Mouse (Mus musculus) olfactory bulb, adult 2 months (tissue): ENCODE data around the gene Pex11a. TPM values are rescaled to one million over a fixed set of nuclear protein-coding genes. Genes with fewer than 3 reads are reported as not detected.

ENCODE experiments used
- H3K27ac ChIP-seq: fragments of 200-500 bp; 2 replicates; pipeline ENCODE4 v1.5.1; 2012; ENCODE audit warnings: low read depth, low read length; ENCODE audit not compliant: insufficient read depth
- H3K4me1 ChIP-seq: fragments of 200-500 bp; 2 replicates; pipeline ENCODE4 v1.6.1; 2012; ENCODE audit warnings: low read length; ENCODE audit not compliant: control insufficient read depth, insufficient read depth
- H3K4me3 ChIP-seq: fragments of 200-500 bp; 2 replicates; pipeline ENCODE4 v1.5.1; 2012; ENCODE audit warnings: mild to moderate bottlenecking, low read depth, low read length, moderate library complexity; ENCODE audit not compliant: insufficient read depth
- CTCF ChIP-seq: fragments of 200-500 bp; IDR thresholded peaks from 2 replicates; pipeline ENCODE4 v1.5.1; 2012; ENCODE audit warnings: low read depth, mild to moderate bottlenecking, low read length, moderate library complexity; ENCODE audit not compliant: insufficient read depth
- POLR2A ChIP-seq: fragments of 200-500 bp; IDR thresholded peaks from 2 replicates; pipeline ENCODE4 v1.6.1; 2012; ENCODE audit warnings: mild to moderate bottlenecking, low read depth, low read length, moderate library complexity; ENCODE audit not compliant: insufficient read depth
- WGBS: fragments of 180-500 bp; shearing (Covaris S2); methylation state at CpG from one replicate; pipeline ENCODE4 v1.1.7; 2018; 5-methylcytosine and 5-hydroxymethylcytosine counted together
- polyA plus RNA-seq: library from polyadenylated mRNA; stranded (reverse); fragments of >200 nt; gene quantifications from 2 replicates; pipeline ENCODE4 v1.2.4, GENCODE M21; 2012; ENCODE audit warnings: low replicate concordance; ENCODE audit not compliant: missing spikeins, insufficient read depth, insufficient read length

Gene Pex11a
- polyA plus RNA-seq, 1 experiment, result not detected

DNA sequence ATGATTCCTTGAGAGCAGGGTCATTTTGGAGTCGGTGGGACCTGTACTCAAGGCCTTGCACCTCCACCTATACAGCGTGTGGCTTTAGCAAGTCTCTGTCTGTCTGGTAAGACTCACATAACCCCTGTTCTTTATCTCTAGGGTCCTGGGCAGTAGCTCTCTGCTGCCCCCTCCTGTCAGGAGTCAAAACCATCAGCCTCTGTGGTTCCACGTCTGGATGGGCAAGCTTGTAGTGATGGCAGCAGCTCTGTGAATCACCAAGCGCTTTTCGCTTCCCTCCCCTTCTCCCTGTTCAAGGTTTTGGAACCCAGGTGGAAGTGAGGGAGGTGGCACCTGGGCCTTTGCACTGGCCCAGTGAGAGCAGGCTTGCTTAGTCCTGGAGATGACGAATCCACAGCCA lies 14.7 kb downstream of the Pex11a start:
- no peak overlapping the region for H3K4me3 ChIP-seq
- H3K4me1 ChIP-seq, result no peaks in the 10 kb centered on the region
- 44% methylated on average over 6 of the region's 6 CpGs for WGBS
- TF ChIP-seq CTCF (0 out of 2 replicates have a peak, but pooled peaks have one; percentile 11), POLR2A (no peak)
- no peak overlapping the region for H3K27ac ChIP-seq

DNA sequence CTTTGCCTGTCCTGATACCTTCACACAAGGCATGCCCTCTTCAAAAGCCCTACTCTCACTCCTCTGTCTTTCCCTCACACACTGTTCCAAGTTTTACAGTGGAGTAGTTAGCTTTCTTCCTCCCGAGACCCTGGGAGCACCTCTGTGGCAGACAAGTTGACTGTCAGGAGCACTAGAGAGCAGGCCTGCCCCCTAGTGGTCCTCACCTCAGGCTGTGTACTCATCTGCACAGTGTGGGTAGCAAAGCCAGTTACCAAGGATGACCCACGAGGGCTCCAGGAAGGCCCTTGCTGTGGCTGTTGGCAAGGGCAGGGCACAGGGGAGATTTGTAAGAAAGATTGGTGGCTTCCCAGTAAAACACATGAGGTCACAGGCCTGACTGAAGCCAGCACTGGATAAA lies 15.8 kb downstream of the Pex11a start:
- TF ChIP-seq CTCF (no peak), POLR2A (no peak)
- H3K27ac ChIP-seq, result no peak overlapping the region
- H3K4me1 ChIP-seq, result no peaks in the 10 kb centered on the region
- no peak overlapping the region for H3K4me3 ChIP-seq
- 19% methylated on average over 2 of the region's 2 CpGs for WGBS

DNA sequence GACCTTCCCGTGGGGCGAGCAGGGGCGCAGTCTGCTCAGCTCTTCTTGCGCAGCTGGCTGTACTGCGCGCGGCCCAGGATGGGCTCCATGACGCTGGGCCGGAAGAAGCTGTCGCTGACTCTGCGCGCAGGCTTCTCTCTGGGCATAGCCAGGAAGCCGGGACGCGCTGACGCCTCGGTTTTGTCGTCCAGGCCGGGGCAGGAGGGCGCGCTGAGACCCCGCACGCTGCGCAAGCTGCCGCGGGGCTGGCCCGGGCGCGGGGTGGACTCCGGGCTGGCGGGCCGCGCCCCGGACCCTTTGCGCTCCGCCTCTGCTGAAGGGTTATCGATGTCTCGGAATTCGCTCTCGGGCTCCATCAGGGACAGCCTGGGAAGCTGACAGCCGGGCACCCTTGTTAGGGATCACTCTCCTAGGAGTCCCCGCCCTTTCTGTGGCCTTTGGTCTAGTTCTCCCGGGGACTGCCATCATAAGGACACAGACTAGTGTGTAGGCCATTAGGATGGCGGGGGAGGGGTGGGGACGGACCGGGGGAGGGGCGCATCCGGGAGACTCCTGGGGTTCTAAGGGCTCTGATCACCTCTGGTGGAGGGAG lies 21.4 kb downstream of the Pex11a start:
- peaks cover 9% of the 10 kb centered on the region; the same call in 1 of the 2 replicates for H3K4me1 ChIP-seq
- TF ChIP-seq CTCF (no peak), POLR2A (peak; percentile 25; the same call in 1 of the 2 replicates)
- H3K27ac ChIP-seq, result peak overlapping the region; percentile 0; the same call in 1 of the 2 replicates
- WGBS, result under 1% methylated on average over 48 of the region's 48 CpGs
- H3K4me3 ChIP-seq, result peak overlapping the region; percentile 69

DNA sequence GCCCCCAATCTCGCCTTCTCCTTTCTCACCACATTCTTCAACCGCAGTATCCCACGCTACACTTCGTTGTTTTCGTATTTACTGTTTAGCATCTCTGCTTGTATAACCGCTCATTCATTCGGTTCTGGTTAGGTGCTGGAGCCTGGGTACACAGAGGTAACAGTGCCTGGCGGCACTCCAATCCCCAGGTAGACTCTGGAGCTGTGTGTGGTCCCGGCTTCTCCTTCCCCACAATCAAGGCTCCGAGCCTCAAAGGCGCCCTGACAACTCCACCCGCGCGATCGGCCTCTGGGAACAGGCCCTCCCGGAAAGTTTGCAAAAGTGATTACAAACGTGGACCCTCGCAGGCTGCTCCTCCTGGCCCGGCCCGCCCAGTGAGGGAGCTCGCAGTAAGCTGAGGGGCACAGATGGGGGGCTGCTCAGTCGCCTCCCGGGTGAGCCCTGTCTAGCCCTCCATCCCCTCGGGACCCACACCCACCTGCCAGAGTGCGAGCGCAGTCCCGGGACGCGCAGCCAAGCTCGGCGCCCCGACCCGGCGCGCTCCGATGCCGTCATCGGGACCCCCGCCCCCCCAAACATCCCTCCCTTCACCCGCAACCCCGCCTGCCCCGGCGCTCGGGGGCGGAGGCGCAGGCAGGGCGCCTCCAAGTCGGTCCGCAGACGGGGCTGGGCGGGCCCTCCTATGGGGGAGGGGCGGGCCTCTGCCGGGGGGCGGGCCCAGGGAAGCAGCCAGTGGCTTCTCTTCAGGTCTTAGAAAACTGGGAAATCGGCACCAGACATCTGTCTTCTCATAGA lies 27.5 kb downstream of the Pex11a start, which contains the start of gene Kif7:
Kif7 (minus strand) TSS at position 534 of the 795 bp plus-strand sequence.
- TF ChIP-seq CTCF (no peak), POLR2A (no peak)
- 1% methylated on average over 54 of the region's 55 CpGs for WGBS
- Histone ChIP-seq H3K4me1 (peaks cover 25% of the 10 kb centered on the region), H3K4me3 (peak within 1 kb of the TSS; percentile 80), H3K27ac (no peak within 1 kb of the TSS)

DNA sequence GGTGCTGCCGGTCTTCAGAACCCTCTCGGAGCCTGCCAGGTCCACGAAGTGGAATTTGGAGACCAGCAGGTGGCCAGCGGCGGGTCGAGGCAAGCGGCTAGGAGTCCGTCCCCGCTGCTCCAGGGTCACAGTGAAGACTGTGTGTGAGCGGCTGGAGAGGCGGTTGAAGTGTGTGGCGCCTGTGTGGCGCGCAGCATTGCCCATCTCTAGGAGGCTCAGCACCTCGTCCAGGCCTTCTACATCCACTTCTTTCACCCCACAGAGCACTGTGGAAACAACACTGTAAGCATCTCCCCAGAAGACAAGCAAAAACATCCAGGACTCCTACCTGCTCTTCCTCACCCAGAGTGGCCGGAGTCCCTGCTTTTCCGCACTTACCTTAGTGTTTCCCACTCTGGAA lies 32.1 kb downstream of the Pex11a start:
- H3K27ac ChIP-seq, result peak overlapping the region; percentile 46; the same call in 1 of the 2 replicates
- 43% methylated on average over 17 of the region's 17 CpGs for WGBS

DNA sequence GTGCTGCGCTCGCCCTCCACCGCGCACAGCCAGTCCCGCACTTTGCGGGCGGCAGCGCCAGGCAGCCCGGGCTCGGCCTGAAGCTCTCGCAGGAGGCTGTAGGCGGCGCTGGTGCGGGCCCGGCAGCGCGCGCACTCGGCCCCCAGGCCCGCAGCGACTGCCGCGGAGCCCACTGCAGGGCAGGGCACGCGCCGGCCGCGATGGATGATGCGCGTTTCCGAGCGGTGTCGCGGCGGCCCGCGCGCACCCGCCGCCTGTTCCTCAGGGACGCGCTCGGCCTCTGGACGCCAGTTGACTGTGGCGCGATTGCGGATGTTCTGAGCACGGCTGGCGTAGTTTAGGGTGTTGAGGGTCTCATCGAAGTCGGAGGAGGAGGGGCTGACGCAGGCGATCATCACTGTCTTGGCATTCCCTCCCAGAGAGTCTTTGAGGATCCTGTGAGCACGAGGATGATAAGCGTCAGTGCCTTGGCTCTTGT lies 32.8 kb downstream of the Pex11a start:
- H3K4me3 ChIP-seq, result peak overlapping the region; percentile 55
- H3K4me1 ChIP-seq, result peaks cover 25% of the 10 kb centered on the region
- TF ChIP-seq CTCF (peak; percentile 58), POLR2A (peak; percentile 64)
- WGBS, result 6% methylated on average over 55 of the region's 55 CpGs
- peak overlapping the region; percentile 46 for H3K27ac ChIP-seq

More for the DNA sequence above, 32.1 kb downstream of the Pex11a start:
- H3K4me3 ChIP-seq, result peak overlapping the region; percentile 55
- peaks cover 28% of the 10 kb centered on the region for H3K4me1 ChIP-seq
- TF ChIP-seq POLR2A, result no peak
- TF ChIP-seq CTCF, result no peak

DNA sequence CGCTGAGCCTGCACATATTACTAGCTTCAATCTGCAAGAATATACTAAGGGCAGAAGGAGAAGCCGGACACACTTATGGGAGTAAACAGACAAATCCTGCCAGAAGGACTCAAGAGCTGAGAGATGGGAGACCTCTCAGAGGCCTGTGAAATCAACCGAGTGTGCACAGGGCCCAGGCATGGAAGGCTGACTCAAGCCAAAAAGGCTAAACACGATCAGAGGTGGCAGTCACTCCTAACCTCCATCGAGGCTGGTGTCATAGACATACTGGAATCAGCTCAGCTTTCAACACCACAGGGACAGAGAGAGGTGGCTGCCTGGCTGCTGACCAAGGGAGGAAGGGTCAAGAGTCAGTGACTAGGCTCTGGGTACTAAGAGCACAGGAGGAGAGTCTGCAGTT lies 37.7 kb downstream of the Pex11a start:
- WGBS, result 94% methylated on average over 5 of the region's 5 CpGs

DNA sequence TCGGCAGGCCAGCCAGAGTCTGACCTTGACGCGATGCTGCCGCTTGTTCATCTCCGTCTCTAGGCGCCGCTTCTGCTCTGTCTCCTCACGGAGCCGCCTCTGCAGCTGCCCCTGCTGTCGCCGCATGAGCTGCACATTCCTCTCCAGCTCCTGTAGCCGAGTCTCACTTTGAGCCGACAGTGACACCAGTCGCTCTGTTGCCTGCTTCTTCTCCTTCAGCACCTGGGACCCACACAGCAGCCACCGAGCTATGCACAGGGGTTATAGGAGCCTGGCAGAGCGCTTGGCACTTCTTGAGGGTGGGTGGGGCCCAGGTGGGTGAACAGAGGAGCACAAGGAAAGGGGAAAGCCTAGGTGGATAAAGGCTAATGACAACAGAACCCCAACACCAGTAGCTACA lies 40.2 kb downstream of the Pex11a start:
- 84% methylated on average over 16 of the region's 16 CpGs for WGBS
- no peaks in the 10 kb centered on the region for H3K4me1 ChIP-seq
- H3K4me3 ChIP-seq, result no peak overlapping the region
- TF ChIP-seq CTCF (no peak), POLR2A (no peak)
- H3K27ac ChIP-seq, result no peak overlapping the region

More for the DNA sequence above, 37.7 kb downstream of the Pex11a start:
- H3K4me1 ChIP-seq, result peaks cover 4% of the 10 kb centered on the region
- no peak overlapping the region for H3K27ac ChIP-seq
- no peak for TF ChIP-seq CTCF
- no peak for TF ChIP-seq POLR2A
- H3K4me3 ChIP-seq, result no peak overlapping the region

DNA sequence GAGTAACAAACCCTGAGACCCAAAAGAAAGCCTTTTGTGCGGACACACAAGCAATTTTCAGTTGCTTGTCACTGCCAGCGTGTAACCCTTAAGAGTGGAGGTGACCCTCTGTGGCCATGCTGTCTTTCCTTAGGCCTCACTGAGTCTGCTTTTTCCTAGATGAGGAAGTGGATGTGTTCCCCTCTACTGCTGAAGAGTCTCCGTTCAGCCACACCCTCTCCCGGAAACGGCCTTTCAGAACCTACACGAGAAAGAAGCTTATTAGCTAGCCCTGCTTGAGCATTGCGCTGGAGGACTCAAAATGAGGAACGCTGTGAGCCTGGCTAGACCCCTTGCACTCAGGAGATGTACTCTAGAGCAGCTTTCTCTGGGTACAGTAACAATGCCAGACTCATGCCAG lies 46.4 kb downstream of the Pex11a start:
- H3K27ac ChIP-seq, result no peak overlapping the region
- 90% methylated on average over 8 of the region's 8 CpGs for WGBS

More for the DNA sequence above, 46.4 kb downstream of the Pex11a start:
- no peak overlapping the region for H3K4me3 ChIP-seq
- no peak for TF ChIP-seq POLR2A
- no peak for TF ChIP-seq CTCF
- H3K4me1 ChIP-seq, result no peaks in the 10 kb centered on the region

Other genes starting within 250 kb of the Pex11a start
- gene Rhcg, start 125.5 kb downstream of the Pex11a start, polyA plus RNA-seq, result not detected in 2 replicates
- gene Ticrr, start 82.9 kb downstream of the Pex11a start, polyA plus RNA-seq, result not detected in 2 replicates
- not detected in 2 replicates for gene Kif7, start 27.4 kb downstream of the Pex11a start, polyA plus RNA-seq
- not detected in 2 replicates for gene Plin1, start 10.2 kb downstream of the Pex11a start, polyA plus RNA-seq
- not detected in 2 replicates for gene Wdr93, start within 50 bp of the Pex11a start, polyA plus RNA-seq
- gene Mesp1, start 50.7 kb upstream of the Pex11a start, polyA plus RNA-seq, result not detected in 2 replicates
- not detected in 2 replicates for gene Mesp2, start 67.6 kb upstream of the Pex11a start, polyA plus RNA-seq
- gene Anpep, start 117.9 kb upstream of the Pex11a start, polyA plus RNA-seq, result not detected in 2 replicates
- gene Ap3s2, start 177.5 kb upstream of the Pex11a start, polyA plus RNA-seq, result not detected in 2 replicates
- not detected in 2 replicates for gene Arpin, start 192.2 kb upstream of the Pex11a start, polyA plus RNA-seq